Comparison of ENCODE assay signal across 19 mouse cellular contexts in genomic region chr5:137295712-137296111, GRCm38 (mm10). TPM values are rescaled to one million over a fixed set of nuclear protein-coding genes. Genes with fewer than 3 reads are reported as not detected.
DNase-seq lines count a peak whose midpoint lies in the region; ATAC-seq lines count a peak whose summit lies in the region.
"Had no signal": no experiment of that assay in that cellular context is flagged by ENCODE, and none has a peak within 500 bp of the region (broad histone marks: within the 10 kb centered on the region; RNA-seq: fewer than 3 reads in every experiment).

No protein-coding gene starts in this region.

- H3K27ac ChIP-seq in hindbrain, embryonic 10.5 days, result no peak overlapping the region
- H3K27ac ChIP-seq in hindbrain, embryonic 14.5 days, result no peak overlapping the region
- H3K27ac ChIP-seq in neural tube, embryonic 13.5 days (replicated peaks), result no peak overlapping the region

- no peak for ATAC-seq in hindbrain, embryonic 14.5 days (ENCODE audit: low FRiP score)
- no peak for ATAC-seq in neural tube, embryonic 13.5 days (ENCODE audit: low read depth)

- no peak overlapping the region for H3K4me2 ChIP-seq in hindbrain, embryonic 14.5 days (replicated peaks)
- H3K4me2 ChIP-seq in neural tube, embryonic 13.5 days, result 0 out of 2 replicates have a peak overlapping the region, but pooled peaks have one; percentile 100

- peak overlapping the region; percentile 73; the same call in 1 of the 2 replicates for H3K4me3 ChIP-seq in hindbrain, embryonic 10.5 days
- H3K4me3 ChIP-seq in hindbrain, embryonic 14.5 days (replicated peaks; ENCODE audit: low read length), result no peak overlapping the region
- no peak overlapping the region for H3K4me3 ChIP-seq in neural tube, embryonic 13.5 days

- H3K9ac ChIP-seq in hindbrain, embryonic 14.5 days, result no peak overlapping the region
- H3K9ac ChIP-seq in neural tube, embryonic 13.5 days, result peak overlapping the region; percentile 82; the same call in 1 of the 2 replicates

- peaks cover 62% of the 10 kb centered on the region for H3K36me3 ChIP-seq in hindbrain, embryonic 10.5 days
- H3K36me3 ChIP-seq in hindbrain, embryonic 14.5 days (replicated peaks; ENCODE audit: control insufficient read depth, insufficient read depth), result peaks cover 61% of the 10 kb centered on the region
- H3K36me3 ChIP-seq in neural tube, embryonic 13.5 days, result peaks cover 58% of the 10 kb centered on the region

- peaks cover 43% of the 10 kb centered on the region for H3K4me1 ChIP-seq in hindbrain, embryonic 10.5 days (replicated peaks)
- peaks cover 16% of the 10 kb centered on the region for H3K4me1 ChIP-seq in hindbrain, embryonic 14.5 days (replicated peaks; ENCODE audit: control insufficient read depth, insufficient read depth, low read length)
- H3K4me1 ChIP-seq in neural tube, embryonic 13.5 days (replicated peaks), result peaks cover 27% of the 10 kb centered on the region

- no peaks in the 10 kb centered on the region for H3K9me3 ChIP-seq in hindbrain, embryonic 10.5 days
- H3K9me3 ChIP-seq in hindbrain, embryonic 14.5 days (ENCODE audit: control insufficient read depth, low read length), result no peaks in the 10 kb centered on the region
- H3K9me3 ChIP-seq in neural tube, embryonic 13.5 days, result no peaks in the 10 kb centered on the region
- H3K9me3 ChIP-seq: hindbrain, embryonic 15.5 days; limb, embryonic 13.5 days had no signal

- H3K27me3 ChIP-seq in hindbrain, embryonic 10.5 days (ENCODE audit: insufficient read depth, poor library complexity, severe bottlenecking), result peaks cover 26% of the 10 kb centered on the region
- H3K27me3 ChIP-seq in hindbrain, embryonic 14.5 days (ENCODE audit: control insufficient read depth, insufficient read depth, low read length), result peaks cover 13% of the 10 kb centered on the region
- H3K27me3 ChIP-seq in neural tube, embryonic 13.5 days, result peaks cover 19% of the 10 kb centered on the region

- peak; percentile 16 for DNase-seq in cerebellum, adult 8-10 months
- no peak for DNase-seq in cerebellum, adult 18-20 months
- DNase-seq in hindbrain, embryonic 10.5 days (ENCODE audit: low spot score), result no peak
- DNase-seq in hindbrain, embryonic 14.5 days (ENCODE audit: low spot score), result no peak
- DNase-seq in neural tube, embryonic 10.5 days (ENCODE audit: extremely low spot score, low spot score), result no peak
- no peak for DNase-seq in thymus, postnatal 36 days
- DNase-seq in adrenal gland, adult 8-10 months, result no peak
- DNase-seq: adrenal gland, postnatal 25 days; cerebellum, postnatal 14 days; embryo, embryonic 11 days; heart, postnatal 10 days; kidney, adult 2 months; kidney, postnatal 25 days; layer of hippocampus, adult 9-11 months; lung, postnatal 14 days; thymus, adult 18-20 months had no signal

- WGBS in hindbrain, embryonic 10.5 days, result 93% methylated on average over 15 of the region's 15 CpGs
- 93% methylated on average over 15 of the region's 15 CpGs for WGBS in hindbrain, embryonic 14.5 days
- WGBS in neural tube, embryonic 13.5 days, result 94% methylated on average over 15 of the region's 15 CpGs

RNA-seq across cellular contexts. Expression of gene Ufsp1, which starts 1.3 kb away (rescaled TPM):
- 10.6 and 12.2 TPM in 2 replicates for polyA plus RNA-seq in hindbrain, embryonic 10.5 days (2016; fragmentation: Nextera tagmentation; extraction: Ambion mirVana)
- 22.3 and 22.6 TPM in 2 replicates for polyA plus RNA-seq in hindbrain, embryonic 14.5 days (2014; fragmentation: Nextera tagmentation; extraction: Ambion mirVana)
- polyA plus RNA-seq in neural tube, embryonic 13.5 days (2015; fragmentation: Nextera tagmentation; extraction: Ambion mirVana), result 15.1 and 18.3 TPM in 2 replicates
- total RNA-seq in adrenal gland, adult 8-10 months (2022), result 10 to 100 TPM; 13.0 to 16.4 (median 15.8) TPM

RNA-seq across cellular contexts. Expression of gene Ache, which starts 8.4 kb away (rescaled TPM):
- 5.9 and 7.1 TPM in 2 replicates for polyA plus RNA-seq in hindbrain, embryonic 10.5 days (2016; fragmentation: Nextera tagmentation; extraction: Ambion mirVana)
- 56.7 and 68.4 TPM in 2 replicates for polyA plus RNA-seq in hindbrain, embryonic 14.5 days (2014; fragmentation: Nextera tagmentation; extraction: Ambion mirVana)
- 37.8 and 40.6 TPM in 2 replicates for polyA plus RNA-seq in neural tube, embryonic 13.5 days (2015; fragmentation: Nextera tagmentation; extraction: Ambion mirVana)
- 10 to 100 TPM; 11.5 to 22.5 (median 16.8) TPM for total RNA-seq in adrenal gland, adult 8-10 months (2022)

RNA-seq across cellular contexts. Expression of gene Srrt, which starts 11.8 kb away (rescaled TPM):
- 175 and 186 TPM in 2 replicates for polyA plus RNA-seq in hindbrain, embryonic 10.5 days (2016; fragmentation: Nextera tagmentation; extraction: Ambion mirVana)
- 75.0 and 81.0 TPM in 2 replicates for polyA plus RNA-seq in hindbrain, embryonic 14.5 days (2014; fragmentation: Nextera tagmentation; extraction: Ambion mirVana)
- 102 and 115 TPM in 2 replicates for polyA plus RNA-seq in neural tube, embryonic 13.5 days (2015; fragmentation: Nextera tagmentation; extraction: Ambion mirVana)
- 100 to 1,000 TPM; 145 to 244 (median 187) TPM for total RNA-seq in adrenal gland, adult 8-10 months (2022)

RNA-seq across cellular contexts. Expression of gene Trip6, which starts 18.5 kb away (rescaled TPM):
- polyA plus RNA-seq in hindbrain, embryonic 10.5 days (2016; fragmentation: Nextera tagmentation; extraction: Ambion mirVana), result 53.9 and 57.2 TPM in 2 replicates
- polyA plus RNA-seq in hindbrain, embryonic 14.5 days (2014; fragmentation: Nextera tagmentation; extraction: Ambion mirVana), result 11.1 and 12.2 TPM in 2 replicates
- 17.7 and 23.8 TPM in 2 replicates for polyA plus RNA-seq in neural tube, embryonic 13.5 days (2015; fragmentation: Nextera tagmentation; extraction: Ambion mirVana)
- 10 to 100 TPM; 35.7 to 54.9 (median 48.5) TPM for total RNA-seq in adrenal gland, adult 8-10 months (2022)

RNA-seq across cellular contexts. Expression of gene Slc12a9, which starts 37.7 kb away (rescaled TPM):
- 14.2 and 17.2 TPM in 2 replicates for polyA plus RNA-seq in hindbrain, embryonic 10.5 days (2016; fragmentation: Nextera tagmentation; extraction: Ambion mirVana)
- 14.9 and 17.6 TPM in 2 replicates for polyA plus RNA-seq in hindbrain, embryonic 14.5 days (2014; fragmentation: Nextera tagmentation; extraction: Ambion mirVana)
- polyA plus RNA-seq in neural tube, embryonic 13.5 days (2015; fragmentation: Nextera tagmentation; extraction: Ambion mirVana), result 26.9 and 27.4 TPM in 2 replicates
- total RNA-seq in adrenal gland, adult 8-10 months (2022), result 10 to 100 TPM; 10.2 to 22.1 (median 16.6) TPM
